Mouse (Mus musculus): ENCODE data around the gene Ttc28. TPM values are rescaled to one million over a fixed set of nuclear protein-coding genes. Genes with fewer than 3 reads are reported as not detected.

The Ttc28 gene
- polyA plus RNA-seq, 1 experiment, result 16.3 TPM

DNA sequence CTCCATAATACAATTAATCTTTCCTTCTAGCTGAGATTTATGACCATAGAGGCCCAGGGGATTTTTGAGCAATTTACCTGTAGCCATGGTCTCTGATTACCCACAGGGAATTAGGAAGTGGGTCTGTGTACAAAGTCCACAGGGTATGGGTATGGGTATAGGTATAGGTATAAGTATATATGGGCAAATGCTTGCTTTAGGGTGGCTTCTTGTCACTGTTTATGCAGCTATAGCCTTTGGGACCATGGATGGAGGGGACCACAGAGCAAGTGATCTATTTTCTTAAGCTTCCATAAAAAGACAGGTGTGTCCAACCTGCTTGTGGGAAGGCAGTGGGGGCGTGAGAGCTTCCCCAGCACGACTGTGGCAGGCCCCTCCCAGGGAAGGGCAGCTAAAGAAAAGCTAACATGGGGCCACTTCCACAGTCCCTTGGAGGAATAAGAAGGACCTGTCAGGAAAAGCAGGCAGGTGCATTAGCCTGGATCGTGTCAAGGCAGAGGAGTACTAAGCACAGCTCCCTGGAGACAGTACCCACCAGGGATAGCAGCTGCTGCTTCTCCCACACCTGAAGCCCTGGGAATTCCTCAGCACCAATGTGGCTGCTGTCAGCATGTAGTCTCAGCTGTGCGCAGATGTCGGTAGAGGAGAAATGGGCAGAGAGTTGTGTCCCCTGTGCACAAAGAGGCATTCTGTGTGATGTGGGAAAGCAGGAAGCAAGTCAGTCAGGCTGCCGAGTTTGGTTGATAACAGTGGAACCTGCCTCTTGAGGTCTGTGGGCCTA lies 338.7 kb downstream of the Ttc28 start:
- Histone ChIP-seq H3K4me3 (ENCODE audit: insufficient read depth, low read depth, low read length) (no peak overlapping the region), H3K4me1 (ENCODE audit: control insufficient read depth, insufficient read depth, insufficient read length, low read length) (peaks cover 3% of the 10 kb centered on the region; the same call in 1 of the 2 replicates), H3K27ac (replicated peaks; ENCODE audit: low read depth, low read length) (no peak overlapping the region)

GRCm38 (mm10) chr5:111218998-111219397 lies 339.4 kb downstream of the Ttc28 start:
- Histone ChIP-seq H3K4me3 (ENCODE audit: insufficient read depth, low read depth, low read length) (no peak overlapping the region), H3K4me1 (ENCODE audit: control insufficient read depth, insufficient read depth, insufficient read length, low read length) (peaks cover 3% of the 10 kb centered on the region; the same call in 1 of the 2 replicates), H3K27ac (replicated peaks; ENCODE audit: low read depth, low read length) (no peak overlapping the region)

- no peak overlapping the region for H3K27ac ChIP-seq (replicated peaks; ENCODE audit: low read depth, low read length)
- no peak overlapping the region for H3K4me3 ChIP-seq (ENCODE audit: insufficient read depth, low read depth, low read length)
Measured at GRCm38 (mm10) chr5:111220679-111221380, 341.2 kb downstream of the Ttc28 start.

GRCm38 (mm10) chr5:111222820-111223219 lies 343.2 kb downstream of the Ttc28 start:
- H3K27ac ChIP-seq (replicated peaks; ENCODE audit: low read depth, low read length), result no peak overlapping the region
- H3K4me1 ChIP-seq (ENCODE audit: control insufficient read depth, insufficient read depth, insufficient read length, low read length), result peaks cover 3% of the 10 kb centered on the region; the same call in 1 of the 2 replicates
- no peak overlapping the region for H3K4me3 ChIP-seq (ENCODE audit: insufficient read depth, low read depth, low read length)

More at GRCm38 (mm10) chr5:111220679-111221380, 341.2 kb downstream of the Ttc28 start:
- peaks cover 2% of the 10 kb centered on the region; the same call in 1 of the 2 replicates for H3K4me1 ChIP-seq (ENCODE audit: control insufficient read depth, insufficient read depth, insufficient read length, low read length)

GRCm38 (mm10) chr5:111225306-111225705 lies 345.7 kb downstream of the Ttc28 start:
- H3K27ac ChIP-seq (replicated peaks; ENCODE audit: low read depth, low read length), result no peak overlapping the region
- peaks cover 19% of the 10 kb centered on the region for H3K4me1 ChIP-seq (ENCODE audit: control insufficient read depth, insufficient read depth, insufficient read length, low read length)
- no peak overlapping the region for H3K4me3 ChIP-seq (ENCODE audit: insufficient read depth, low read depth, low read length)

GRCm38 (mm10) chr5:111226486-111226885 lies 346.9 kb downstream of the Ttc28 start:
- H3K4me3 ChIP-seq (ENCODE audit: insufficient read depth, low read depth, low read length), result no peak overlapping the region
- H3K4me1 ChIP-seq (ENCODE audit: control insufficient read depth, insufficient read depth, insufficient read length, low read length), result peaks cover 19% of the 10 kb centered on the region
- H3K27ac ChIP-seq (replicated peaks; ENCODE audit: low read depth, low read length), result no peak overlapping the region

DNA sequence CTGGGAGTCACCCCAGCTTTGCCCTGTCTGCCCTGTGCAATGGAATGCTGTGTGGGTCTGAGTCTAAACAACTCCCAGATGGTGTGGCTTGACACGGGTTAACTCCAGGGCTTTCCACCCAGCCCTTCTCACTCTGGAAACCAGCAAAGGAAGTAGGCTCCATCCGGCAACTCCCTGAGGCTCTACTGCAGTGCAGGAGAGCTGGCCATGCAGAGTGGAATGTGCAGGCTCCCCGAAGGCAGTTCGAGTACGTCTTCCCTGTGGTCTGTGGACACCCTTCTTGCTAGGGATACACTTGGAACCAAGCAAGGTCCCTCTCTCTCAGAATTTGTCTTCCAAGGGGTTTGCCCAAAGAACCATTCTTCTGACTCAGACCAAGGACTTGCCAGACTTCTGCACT lies 348.2 kb downstream of the Ttc28 start:
- Histone ChIP-seq H3K4me1 (ENCODE audit: control insufficient read depth, insufficient read depth, insufficient read length, low read length) (peaks cover 19% of the 10 kb centered on the region), H3K4me3 (ENCODE audit: insufficient read depth, low read depth, low read length) (no peak overlapping the region), H3K27ac (replicated peaks; ENCODE audit: low read depth, low read length) (no peak overlapping the region)

DNA sequence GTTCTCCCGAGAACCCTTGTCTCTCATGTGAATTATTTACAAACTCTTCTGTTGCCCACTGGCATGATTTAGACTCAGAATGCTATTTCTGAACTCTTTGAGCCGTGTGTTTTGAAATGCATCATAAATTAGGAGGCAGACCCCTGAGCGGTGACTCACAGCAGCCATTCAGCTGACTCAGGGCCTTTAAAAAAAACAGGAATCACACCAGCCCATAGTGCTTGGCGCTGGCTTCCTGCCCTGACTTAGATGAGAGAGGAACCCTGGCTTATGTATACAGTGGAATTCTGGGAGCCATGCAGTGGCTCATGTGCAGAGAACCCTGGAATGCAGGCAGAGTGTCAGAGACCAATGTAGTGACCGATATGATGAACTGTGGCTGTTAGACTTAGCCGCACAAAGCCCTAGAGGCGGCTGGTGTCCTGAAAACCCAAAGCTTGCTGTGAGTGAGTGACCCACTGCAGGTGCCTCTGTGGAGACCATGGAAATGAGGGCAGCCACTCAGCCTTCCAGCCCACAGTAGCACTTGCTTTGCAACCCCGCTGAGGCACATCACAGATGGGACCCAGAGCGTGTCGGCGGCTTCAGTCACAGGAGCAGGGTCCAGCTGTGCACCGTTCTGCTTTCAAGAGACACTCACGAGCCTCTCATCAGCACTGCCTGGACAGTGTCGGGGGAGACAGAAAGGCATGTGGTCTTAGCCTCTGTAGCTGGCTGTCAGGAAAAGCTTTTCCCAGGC lies 348.9 kb downstream of the Ttc28 start:
- Histone ChIP-seq H3K4me1 (ENCODE audit: control insufficient read depth, insufficient read depth, insufficient read length, low read length) (peaks cover 19% of the 10 kb centered on the region), H3K4me3 (ENCODE audit: insufficient read depth, low read depth, low read length) (no peak overlapping the region), H3K27ac (replicated peaks; ENCODE audit: low read depth, low read length) (no peak overlapping the region)

DNA sequence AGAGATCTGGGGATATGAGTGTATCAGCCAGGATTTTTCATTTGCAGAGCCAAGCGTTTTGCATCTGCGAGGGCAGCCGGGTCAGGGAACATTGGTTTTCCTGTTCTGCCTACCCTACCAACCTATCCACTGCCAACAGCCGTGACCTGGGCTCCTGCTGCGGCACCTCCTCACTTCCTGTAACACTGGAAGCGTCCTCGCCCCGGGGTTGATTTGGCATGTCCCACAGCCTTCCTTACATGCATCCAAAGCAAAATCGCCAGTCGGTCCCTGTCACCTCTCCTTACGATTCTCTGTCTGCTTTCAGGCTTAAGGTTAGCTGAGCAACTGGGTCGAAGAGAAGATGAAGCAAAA lies 349.4 kb downstream of the Ttc28 start:
- no peak overlapping the region for H3K27ac ChIP-seq (replicated peaks; ENCODE audit: low read depth, low read length)
- peaks cover 19% of the 10 kb centered on the region for H3K4me1 ChIP-seq (ENCODE audit: control insufficient read depth, insufficient read depth, insufficient read length, low read length)
- H3K4me3 ChIP-seq (ENCODE audit: insufficient read depth, low read depth, low read length), result no peak overlapping the region

- no peak overlapping the region for H3K4me3 ChIP-seq (ENCODE audit: insufficient read depth, low read depth, low read length)
- H3K27ac ChIP-seq (replicated peaks; ENCODE audit: low read depth, low read length), result no peak overlapping the region
- H3K4me1 ChIP-seq (ENCODE audit: control insufficient read depth, insufficient read depth, insufficient read length, low read length), result peaks cover 19% of the 10 kb centered on the region
Measured at GRCm38 (mm10) chr5:111229671-111230070, 350.1 kb downstream of the Ttc28 start.

DNA sequence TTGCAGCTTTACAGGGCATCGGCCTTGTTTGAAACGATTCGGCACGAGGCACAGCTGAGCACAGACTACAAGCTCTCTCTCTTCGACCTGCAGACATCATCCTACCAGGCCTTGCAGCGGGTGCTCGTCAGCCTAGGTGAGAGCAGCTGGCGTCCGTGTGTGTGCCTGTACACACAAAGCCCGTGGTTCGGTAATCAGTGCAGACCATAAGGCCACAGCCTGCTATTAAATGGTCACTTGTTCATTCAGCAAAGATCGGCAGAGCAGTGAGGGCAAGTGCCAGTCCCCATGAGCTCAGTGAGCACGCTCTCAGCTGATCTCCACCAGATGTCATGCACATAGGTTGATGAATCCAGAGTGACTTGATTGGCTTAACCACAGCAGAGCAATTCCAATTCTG lies 351.4 kb downstream of the Ttc28 start:
- H3K4me1 ChIP-seq (ENCODE audit: control insufficient read depth, insufficient read depth, insufficient read length, low read length), result peaks cover 19% of the 10 kb centered on the region
- no peak overlapping the region for H3K27ac ChIP-seq (replicated peaks; ENCODE audit: low read depth, low read length)
- no peak overlapping the region for H3K4me3 ChIP-seq (ENCODE audit: insufficient read depth, low read depth, low read length)

DNA sequence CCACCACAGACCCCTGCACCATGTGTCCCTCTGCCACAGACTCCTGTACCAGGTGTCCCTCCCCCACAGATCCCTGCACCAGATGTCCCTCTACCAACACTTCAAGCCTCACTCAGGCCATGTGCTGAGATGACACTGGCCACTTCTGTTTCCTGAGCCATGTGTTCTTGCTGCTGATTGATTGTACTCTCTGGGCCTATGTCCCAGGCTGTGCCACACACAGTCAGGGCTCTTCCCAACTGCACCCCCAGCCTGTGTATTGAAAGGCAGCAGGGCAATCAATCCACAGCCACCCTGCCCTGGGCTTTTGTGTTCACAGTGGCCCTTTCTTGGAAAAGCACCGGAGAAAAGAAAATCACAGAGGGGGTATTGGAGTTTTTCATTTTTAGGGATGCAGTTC lies 352.2 kb downstream of the Ttc28 start:
- Histone ChIP-seq H3K27ac (replicated peaks; ENCODE audit: low read depth, low read length) (no peak overlapping the region), H3K4me1 (ENCODE audit: control insufficient read depth, insufficient read depth, insufficient read length, low read length) (peaks cover 19% of the 10 kb centered on the region), H3K4me3 (ENCODE audit: insufficient read depth, low read depth, low read length) (no peak overlapping the region)

DNA sequence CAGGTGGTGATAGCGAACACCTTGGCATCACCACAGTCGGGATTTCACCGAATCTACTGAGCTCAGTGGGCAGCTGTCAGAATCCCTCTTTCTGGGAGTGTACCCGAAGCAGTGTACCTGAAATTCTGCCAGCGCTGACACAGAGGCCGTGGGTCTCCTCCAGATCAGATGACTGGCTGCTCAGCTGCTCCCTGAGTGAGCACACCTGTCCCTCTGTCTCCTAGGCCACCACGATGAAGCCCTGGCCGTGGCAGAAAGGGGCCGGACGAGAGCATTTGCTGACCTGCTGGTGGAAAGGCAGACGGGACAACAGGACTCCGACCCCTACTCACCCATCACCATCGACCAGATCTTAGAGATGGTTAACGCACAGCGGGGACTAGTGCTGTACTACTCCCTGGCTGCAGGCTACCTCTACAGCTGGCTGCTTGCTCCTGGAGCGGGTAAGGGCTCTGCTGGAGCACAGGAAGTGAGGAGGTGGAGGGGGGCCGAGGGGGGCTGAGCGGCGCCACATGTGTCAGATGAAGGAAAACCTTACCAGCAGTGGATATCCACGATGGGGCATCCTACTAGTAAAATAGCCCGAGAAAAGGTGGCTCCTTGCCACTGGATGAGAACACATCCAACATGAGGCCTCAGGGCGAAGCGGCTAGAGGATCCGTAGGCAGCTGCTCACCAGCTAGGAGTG lies 353.6 kb downstream of the Ttc28 start:
- Histone ChIP-seq H3K4me3 (ENCODE audit: insufficient read depth, low read depth, low read length) (no peak overlapping the region), H3K27ac (replicated peaks; ENCODE audit: low read depth, low read length) (no peak overlapping the region), H3K4me1 (ENCODE audit: control insufficient read depth, insufficient read depth, insufficient read length, low read length) (peaks cover 13% of the 10 kb centered on the region)

DNA sequence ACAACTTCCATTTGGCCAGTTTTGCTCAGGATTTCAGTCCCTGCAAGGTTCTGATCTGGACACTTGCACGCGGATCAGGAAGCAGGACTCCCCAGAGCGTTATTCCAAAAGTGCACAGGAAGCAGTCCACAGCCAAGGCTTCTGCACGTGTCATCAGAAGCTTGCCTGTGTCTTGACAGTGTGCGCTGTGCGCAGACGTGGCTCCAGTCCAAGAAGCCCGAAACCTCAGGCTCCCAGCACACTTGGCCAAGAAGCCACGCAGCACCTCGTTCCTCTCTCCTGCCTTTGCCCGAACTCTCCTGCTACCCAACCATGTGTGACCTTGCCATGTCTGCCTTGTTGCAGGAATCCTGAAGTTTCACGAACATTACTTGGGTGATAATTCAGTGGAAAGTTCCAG lies 355.5 kb downstream of the Ttc28 start:
- no peaks in the 10 kb centered on the region for H3K4me1 ChIP-seq (ENCODE audit: control insufficient read depth, insufficient read depth, insufficient read length, low read length)

DNA sequence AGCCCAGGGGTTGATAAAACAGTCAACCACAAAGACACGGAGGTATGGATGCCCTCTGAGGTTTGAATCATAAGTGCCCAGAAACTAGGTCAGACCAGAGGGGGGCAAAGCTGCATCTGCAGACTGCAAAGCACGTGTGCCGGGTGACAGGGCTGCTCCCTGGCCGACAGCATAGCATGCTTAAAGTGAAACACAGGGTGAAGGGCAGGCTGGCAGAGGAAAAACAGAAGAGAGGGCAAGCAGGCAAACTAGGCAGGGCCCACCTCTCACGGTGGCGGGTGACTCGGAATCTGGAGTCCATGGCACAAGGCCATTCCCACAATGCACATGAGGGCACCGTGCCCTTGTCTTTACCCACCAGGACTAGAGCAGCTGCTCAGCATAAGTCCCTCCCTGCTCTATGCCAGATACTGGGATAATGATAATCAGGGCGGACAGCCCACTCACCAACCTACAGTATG lies 357.6 kb downstream of the Ttc28 start:
- Histone ChIP-seq H3K27ac (replicated peaks; ENCODE audit: low read depth, low read length) (no peak overlapping the region), H3K4me3 (ENCODE audit: insufficient read depth, low read depth, low read length) (no peak overlapping the region), H3K4me1 (ENCODE audit: control insufficient read depth, insufficient read depth, insufficient read length, low read length) (no peaks in the 10 kb centered on the region)

More for the DNA sequence above, 355.5 kb downstream of the Ttc28 start:
- H3K4me3 ChIP-seq (ENCODE audit: insufficient read depth, low read depth, low read length), result peak overlapping the region; percentile 33; the same call in 1 of the 2 replicates
- no peak overlapping the region for H3K27ac ChIP-seq (replicated peaks; ENCODE audit: low read depth, low read length)
